In genomic region chr3:68421849-68422248, GRCm38 (mm10) we compare ENCODE assay signal across 28 mouse cellular contexts.
DNase-seq lines count a peak whose midpoint lies in the region; ATAC-seq and TF ChIP-seq lines count a peak whose summit lies in the region.
"Had no signal": no experiment of that assay in that cellular context is flagged by ENCODE, and none has a peak within 500 bp of the region (broad histone marks: within the 10 kb centered on the region; RNA-seq: fewer than 3 reads in every experiment).

No protein-coding gene starts in this region.

- no peaks in the 10 kb centered on the region for H3K36me3 ChIP-seq in hindbrain, postnatal 0 days (ENCODE audit: insufficient read depth, low read length)
- no peaks in the 10 kb centered on the region for H3K36me3 ChIP-seq in hindbrain, embryonic 10.5 days
- H3K36me3 ChIP-seq in forebrain, embryonic 13.5 days (ENCODE audit: poor library complexity, severe bottlenecking): no peaks in the 10 kb centered on the region
- H3K36me3 ChIP-seq: heart, embryonic 13.5 days; hindbrain, embryonic 15.5 days; neural tube, embryonic 12.5 days had no signal

- H3K27me3 ChIP-seq in hindbrain, postnatal 0 days (ENCODE audit: insufficient read depth, low read length): no peaks in the 10 kb centered on the region
- no peaks in the 10 kb centered on the region for H3K27me3 ChIP-seq in hindbrain, embryonic 10.5 days (ENCODE audit: insufficient read depth, poor library complexity, severe bottlenecking)
- no peaks in the 10 kb centered on the region for H3K27me3 ChIP-seq in cerebellum, adult 2 months (ENCODE audit: control insufficient read depth, insufficient read depth, low read length)
- no peaks in the 10 kb centered on the region for H3K27me3 ChIP-seq in forebrain, embryonic 13.5 days
- H3K27me3 ChIP-seq: CH12.LX; heart, embryonic 13.5 days; hindbrain, embryonic 15.5 days; neural tube, embryonic 12.5 days had no signal

- no peak for TF ChIP-seq POLR2A in cerebellum, adult 2 months (IDR thresholded peaks at IDR 0.05; ENCODE audit: borderline replicate concordance, insufficient read depth, low read length)

- no peak overlapping the region for H3K4me2 ChIP-seq in hindbrain, postnatal 0 days (ENCODE audit: low read depth, low read length)
- H3K4me2 ChIP-seq in forebrain, embryonic 13.5 days: no peak overlapping the region
- H3K4me2 ChIP-seq: heart, embryonic 13.5 days; hindbrain, embryonic 15.5 days; lung, embryonic 14.5 days; midbrain, embryonic 11.5 days; neural tube, embryonic 12.5 days had no signal

- H3K9me3 ChIP-seq in hindbrain, postnatal 0 days (ENCODE audit: low read length): no peaks in the 10 kb centered on the region
- no peaks in the 10 kb centered on the region for H3K9me3 ChIP-seq in hindbrain, embryonic 10.5 days
- H3K9me3 ChIP-seq in forebrain, embryonic 13.5 days (replicated peaks): no peaks in the 10 kb centered on the region
- H3K9me3 ChIP-seq: heart, embryonic 13.5 days; hindbrain, embryonic 15.5 days; neural tube, embryonic 12.5 days had no signal

- 58% methylated on average over 2 of the region's 2 CpGs for whole genome bisulfite sequencing in hindbrain, postnatal 0 days
- 83% methylated on average over 2 of the region's 2 CpGs for WGBS in hindbrain, embryonic 10.5 days
- 6% methylated on average over 2 of the region's 2 CpGs for whole genome bisulfite sequencing in cerebellum, adult 2 months
- WGBS in forebrain, embryonic 13.5 days: 80% methylated on average over 2 of the region's 2 CpGs

- DNase-seq in hindbrain, postnatal 0 days (ENCODE audit: low spot score): peak; percentile 65
- no peak for DNase-seq in hindbrain, embryonic 10.5 days (ENCODE audit: low spot score)
- DNase-seq in brain, adult 2 months (ENCODE audit: low read depth, low spot score): peak; percentile 95
- peak; percentile 85 to 93 for DNase-seq in cerebellum, adult 2 months
- peak; percentile 92 to 94 for DNase-seq in cerebellum, postnatal 14 days
- DNase-seq in kidney, adult 8-10 months: no peak
- no peak for DNase-seq in liver
- DNase-seq: adrenal gland, postnatal 10 days; gastrocnemius, postnatal 10 days; heart, postnatal 10 days; kidney, adult 18-20 months; kidney, postnatal 36 days; lung, embryonic 14.5 days; right cerebral cortex, adult 18-20 months; right cerebral cortex, postnatal 4 days; thymus, adult 2 months; thymus, postnatal 36 days had no signal

- H3K27ac ChIP-seq in hindbrain, postnatal 0 days: no peak overlapping the region
- no peak overlapping the region for H3K27ac ChIP-seq in hindbrain, embryonic 10.5 days
- H3K27ac ChIP-seq in cerebellum, adult 2 months (ENCODE audit: insufficient read depth, low read length): no peak overlapping the region
- no peak overlapping the region for H3K27ac ChIP-seq in forebrain, embryonic 13.5 days
- H3K27ac ChIP-seq: heart, embryonic 13.5 days; hindbrain, embryonic 15.5 days; left cerebral cortex, adult 2 months; liver, embryonic 14.5 days; neural tube, embryonic 12.5 days had no signal

- 0 out of 2 replicates have a peak, but pooled peaks have one; percentile 51 for ATAC-seq in hindbrain, postnatal 0 days
- no peak for ATAC-seq in forebrain, embryonic 13.5 days
- ATAC-seq: midbrain, embryonic 16.5 days had no signal

- H3K4me3 ChIP-seq in hindbrain, postnatal 0 days (ENCODE audit: low read length): no peak overlapping the region
- no peak overlapping the region for H3K4me3 ChIP-seq in hindbrain, embryonic 10.5 days
- H3K4me3 ChIP-seq in cerebellum, adult 2 months (replicated peaks; ENCODE audit: insufficient read depth, low read depth, low read length): no peak overlapping the region
- no peak overlapping the region for H3K4me3 ChIP-seq in forebrain, embryonic 13.5 days
- H3K4me3 ChIP-seq: erythroblast, embryonic 14.5 days; heart, embryonic 13.5 days; hindbrain, embryonic 15.5 days; left cerebral cortex, adult 2 months; myocyte; neural tube, embryonic 12.5 days had no signal

- TF ChIP-seq CTCF in hindbrain, postnatal 0 days (IDR thresholded peaks at IDR 0.05; ENCODE audit: low read depth): no peak
- TF ChIP-seq CTCF in cerebellum, adult 2 months (IDR thresholded peaks at IDR 0.05; ENCODE audit: borderline replicate concordance, insufficient read depth, low read depth, low read length): no peak

- no peaks in the 10 kb centered on the region for H3K4me1 ChIP-seq in hindbrain, postnatal 0 days (ENCODE audit: insufficient read depth, low read length)
- H3K4me1 ChIP-seq in hindbrain, embryonic 10.5 days (replicated peaks): peaks cover 4% of the 10 kb centered on the region
- H3K4me1 ChIP-seq in cerebellum, adult 2 months (ENCODE audit: control insufficient read depth, insufficient read depth, low read length): peaks cover 17% of the 10 kb centered on the region
- H3K4me1 ChIP-seq in forebrain, embryonic 13.5 days: 0 out of 2 replicates have a peak, but pooled peaks cover 3% of the 10 kb centered on the region
- H3K4me1 ChIP-seq: heart, embryonic 13.5 days; hindbrain, embryonic 15.5 days; neural tube, embryonic 12.5 days had no signal

- no peak overlapping the region for H3K9ac ChIP-seq in hindbrain, postnatal 0 days (replicated peaks; ENCODE audit: low read length)
- no peak overlapping the region for H3K9ac ChIP-seq in forebrain, embryonic 13.5 days
- H3K9ac ChIP-seq: heart, embryonic 13.5 days; hindbrain, embryonic 15.5 days; liver, embryonic 14.5 days; lung, embryonic 14.5 days; neural tube, embryonic 12.5 days had no signal

Comparison
In these comparisons a context has a peak if more than half of its experiments do, and no peak if none do; other contexts are left out.
1. DNase-seq: peak in hindbrain, postnatal 0 days (single experiment), brain, adult 2 months (single experiment), cerebellum, adult 2 months (2 of 2) and cerebellum, postnatal 14 days (2 of 2); none in hindbrain, embryonic 10.5 days (single experiment), kidney, adult 8-10 months (0 of 2) and liver (single experiment).